Mouse (Mus musculus) adrenal gland, postnatal 14 days (tissue): ENCODE data around the gene Abl1. TPM values are rescaled to one million over a fixed set of nuclear protein-coding genes. Genes with fewer than 3 reads are reported as not detected.

Experiments
- DNase-seq: peaks from one replicate; pipeline ENCODE4 v3.0.0; 2021; ENCODE audit warnings: mixed read lengths
- total RNA-seq: library from RNA; stranded (reverse); gene quantifications from 2 replicates; pipeline ENCODE4 v1.2.3, GENCODE M21; 2021

Gene Abl1
- total RNA-seq, 1 experiment from 2014 or later = 57.5 TPM

GRCm38 (mm10) chr2:31787029-31787428 is 98.9 kb downstream of the Abl1 start:
- DNase-seq = peak; percentile 90

GRCm38 (mm10) chr2:31788227-31788626 is 100.1 kb downstream of the Abl1 start:
- no peak for DNase-seq

- DNase-seq = no peak
Measured at GRCm38 (mm10) chr2:31789215-31789614, 101.0 kb downstream of the Abl1 start.

GRCm38 (mm10) chr2:31790728-31791251 is 102.6 kb downstream of the Abl1 start:
- no peak for DNase-seq

GRCm38 (mm10) chr2:31791260-31791659 is 103.1 kb downstream of the Abl1 start:
- no peak for DNase-seq

- DNase-seq = no peak
Measured at GRCm38 (mm10) chr2:31792611-31793010, 104.4 kb downstream of the Abl1 start.

GRCm38 (mm10) chr2:31796943-31797342 is 108.8 kb downstream of the Abl1 start:
- no peak for DNase-seq

- DNase-seq = no peak
Measured at GRCm38 (mm10) chr2:31801416-31801815, 113.2 kb downstream of the Abl1 start.

GRCm38 (mm10) chr2:31802811-31803210 is 114.6 kb downstream of the Abl1 start:
- no peak for DNase-seq

GRCm38 (mm10) chr2:31803480-31803879 is 115.3 kb downstream of the Abl1 start:
- DNase-seq = no peak

- DNase-seq = no peak
Measured at GRCm38 (mm10) chr2:31806639-31807382, 118.6 kb downstream of the Abl1 start.

GRCm38 (mm10) chr2:31808410-31809357 is 120.5 kb downstream of the Abl1 start:
- no peak for DNase-seq

GRCm38 (mm10) chr2:31809358-31809740 is 121.2 kb downstream of the Abl1 start:
- no peak for DNase-seq

GRCm38 (mm10) chr2:31810444-31810843 is 122.3 kb downstream of the Abl1 start, which contains the start of gene Qrfp:
TSS of gene Qrfp (minus strand) at chr2:31810580.
- DNase-seq = no peak

GRCm38 (mm10) chr2:31811086-31811958 is 123.1 kb downstream of the Abl1 start:
- DNase-seq = no peak

- DNase-seq = no peak
Measured at GRCm38 (mm10) chr2:31813641-31814040, 125.5 kb downstream of the Abl1 start.

GRCm38 (mm10) chr2:31814699-31815098 is 126.5 kb downstream of the Abl1 start:
- DNase-seq = no peak

- peak; percentile 88 for DNase-seq
Measured at GRCm38 (mm10) chr2:31815367-31815766, 127.2 kb downstream of the Abl1 start.

- DNase-seq = peak; percentile 65
Measured at GRCm38 (mm10) chr2:31822524-31823371, 134.6 kb downstream of the Abl1 start.

- DNase-seq = peak; percentile 52
Measured at GRCm38 (mm10) chr2:31823933-31824730, 136.0 kb downstream of the Abl1 start.
